Mouse (Mus musculus): Measurements from ENCODE around the gene Brms1l.

Gene Brms1l

DNA sequence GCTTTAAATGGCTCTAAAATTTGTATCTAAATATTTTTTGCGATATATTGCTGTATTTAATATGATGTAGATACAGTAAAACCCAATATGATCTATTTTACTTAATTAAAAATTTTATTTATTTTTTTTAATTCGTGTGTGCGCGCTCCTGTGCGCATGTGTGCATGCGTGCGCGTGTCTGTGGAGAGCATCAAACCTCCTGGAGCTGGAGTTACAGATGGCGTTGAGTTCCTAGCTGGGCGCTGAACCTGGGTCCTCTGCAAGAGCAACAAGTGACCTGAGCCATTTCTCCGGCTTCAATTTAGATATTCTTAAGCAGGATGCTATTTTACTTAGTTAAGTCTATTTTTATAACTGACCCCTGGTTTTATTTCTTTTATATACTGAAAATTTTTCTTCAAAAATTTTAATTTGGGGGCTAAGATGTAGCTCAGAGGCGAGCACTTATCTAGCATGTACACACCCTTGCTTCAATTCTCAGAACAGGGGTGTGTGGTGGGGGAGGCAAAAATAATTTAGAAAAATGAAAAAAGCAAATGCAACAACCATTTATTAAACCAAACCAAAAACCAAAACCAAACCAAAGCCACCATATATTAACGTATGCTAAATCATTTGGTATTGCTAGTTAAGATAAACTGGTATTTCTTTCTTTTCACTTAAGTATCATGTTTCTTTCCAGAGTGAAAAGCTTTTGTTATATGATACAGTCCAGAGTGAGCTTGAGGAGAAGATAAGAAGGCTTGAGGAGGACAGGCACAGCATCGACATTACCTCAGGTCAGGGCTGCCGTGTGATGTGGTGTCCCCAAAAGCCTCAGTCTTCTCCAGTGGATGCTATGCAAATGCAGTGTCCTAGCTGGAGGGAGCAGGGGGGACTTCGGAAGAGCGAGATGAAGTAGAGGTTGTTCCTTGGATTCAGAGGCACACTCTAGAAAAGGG, 23.6 kb downstream of the Brms1l start:
- DNase-seq (ENCODE audit: low read depth, low spot score), result no peak

DNA sequence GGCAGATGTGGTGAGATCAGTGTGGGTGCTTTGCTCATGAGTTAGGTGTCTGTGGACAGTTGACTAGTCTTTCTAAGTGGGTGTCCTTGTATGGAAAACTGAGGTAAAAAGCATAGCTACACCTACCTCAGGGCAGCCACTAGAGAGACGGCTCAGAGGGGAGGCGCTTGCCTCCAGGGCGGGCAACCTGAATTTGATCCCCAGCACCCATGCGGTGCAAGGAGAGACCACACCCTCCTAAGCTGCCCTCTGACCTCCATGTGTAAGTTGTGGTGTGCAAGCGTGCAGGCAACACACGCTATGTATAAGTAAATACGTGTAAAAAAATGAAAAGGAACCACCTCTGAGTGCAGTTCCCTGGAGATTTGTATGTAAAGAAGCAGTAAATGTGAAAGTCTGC, 24.5 kb downstream of the Brms1l start:
- DNase-seq (ENCODE audit: low read depth, low spot score), result peak; percentile 47

DNA sequence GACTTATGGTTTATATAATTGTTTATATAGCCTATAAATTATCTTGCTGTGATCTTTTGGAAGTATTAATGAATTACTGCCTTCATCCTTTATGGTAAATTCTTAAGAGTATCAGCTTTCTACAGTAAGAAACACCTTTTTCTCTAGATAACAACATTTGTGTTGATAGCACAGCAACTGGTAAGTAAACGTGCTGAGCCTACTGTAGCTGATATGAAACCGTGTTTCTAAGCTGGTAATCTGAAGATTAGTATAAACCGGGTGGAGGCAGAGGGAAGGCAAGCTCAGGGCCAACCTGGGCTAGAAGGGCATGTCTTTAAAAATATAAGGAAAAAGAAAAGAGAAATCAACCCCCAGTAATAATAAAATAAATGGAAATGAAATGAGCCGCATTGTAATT, 31.6 kb downstream of the Brms1l start:
- DNase-seq (ENCODE audit: low read depth, low spot score), result no peak

DNA sequence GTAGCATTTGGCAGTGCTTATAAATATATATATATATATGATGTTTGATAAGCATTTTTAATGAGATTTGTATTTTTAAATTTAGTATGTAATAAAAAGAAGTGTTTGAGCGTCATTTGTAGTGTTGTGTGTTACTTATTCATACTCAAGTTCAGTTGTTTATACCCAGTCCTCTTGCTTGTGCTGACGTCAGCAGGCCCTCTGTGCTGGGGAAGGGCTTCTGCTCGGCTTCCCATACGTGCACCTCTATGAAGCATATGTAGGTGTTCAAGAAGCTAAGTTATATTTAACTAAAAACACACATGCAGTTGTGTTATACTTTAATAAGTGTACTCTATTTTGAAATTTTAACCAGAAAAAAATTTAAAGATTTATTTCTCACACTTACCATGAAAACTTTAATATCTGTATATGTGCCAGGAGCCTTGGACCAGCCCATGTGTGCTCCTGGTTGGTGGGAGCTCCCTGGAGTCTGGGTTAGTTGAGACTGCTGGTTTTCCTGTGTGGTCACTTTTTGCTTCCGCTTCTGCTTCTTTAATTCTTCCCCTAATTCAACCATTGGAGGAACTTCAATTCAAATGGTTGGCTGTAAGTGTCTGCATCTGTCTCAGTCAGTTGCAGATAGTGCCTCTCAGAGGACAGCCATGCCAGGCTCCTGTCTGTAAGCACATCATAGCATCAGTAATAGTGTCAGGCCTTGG, 33.6 kb downstream of the Brms1l start:
- DNase-seq (ENCODE audit: low read depth, low spot score), result no peak

DNA sequence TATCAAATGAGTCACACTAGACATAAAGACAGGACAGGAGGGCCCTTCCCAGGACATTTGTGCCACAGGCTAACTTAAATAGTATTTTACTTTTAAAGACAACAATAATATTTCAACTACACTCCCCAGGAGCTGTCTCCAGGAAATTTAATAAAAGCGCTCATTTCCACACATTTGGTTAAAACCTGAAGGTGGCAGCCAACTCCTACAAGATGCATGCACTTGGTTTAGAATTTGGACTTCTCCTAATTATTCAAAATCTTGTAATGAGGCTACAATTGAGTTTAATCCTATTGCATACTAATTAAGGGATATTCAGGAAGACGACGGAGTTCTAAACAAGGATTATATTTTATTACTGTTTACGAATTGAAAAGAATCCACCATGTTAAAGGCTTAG, 49.3 kb downstream of the Brms1l start:
- no peak for DNase-seq (ENCODE audit: low read depth, low spot score)

DNA sequence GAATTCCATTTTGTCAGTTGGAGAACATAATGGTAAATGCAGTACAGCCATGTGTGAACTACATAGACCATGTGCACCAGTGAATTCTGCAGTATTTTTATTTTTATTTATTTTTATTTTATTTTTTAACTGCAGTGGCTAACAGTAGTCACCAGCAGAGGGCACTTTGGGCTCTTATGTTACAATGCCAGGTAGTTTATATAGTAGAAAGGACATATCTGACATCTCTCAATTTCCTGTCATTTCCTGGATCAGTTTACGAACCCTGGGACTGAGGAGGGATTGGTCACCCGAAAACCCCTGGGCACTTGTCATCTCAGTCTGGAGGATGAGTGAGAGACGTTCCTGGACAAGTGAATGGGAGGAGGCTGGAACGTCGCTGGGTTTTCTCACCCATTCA, 52.4 kb downstream of the Brms1l start:
- DNase-seq (ENCODE audit: low read depth, low spot score), result peak; percentile 7

DNA sequence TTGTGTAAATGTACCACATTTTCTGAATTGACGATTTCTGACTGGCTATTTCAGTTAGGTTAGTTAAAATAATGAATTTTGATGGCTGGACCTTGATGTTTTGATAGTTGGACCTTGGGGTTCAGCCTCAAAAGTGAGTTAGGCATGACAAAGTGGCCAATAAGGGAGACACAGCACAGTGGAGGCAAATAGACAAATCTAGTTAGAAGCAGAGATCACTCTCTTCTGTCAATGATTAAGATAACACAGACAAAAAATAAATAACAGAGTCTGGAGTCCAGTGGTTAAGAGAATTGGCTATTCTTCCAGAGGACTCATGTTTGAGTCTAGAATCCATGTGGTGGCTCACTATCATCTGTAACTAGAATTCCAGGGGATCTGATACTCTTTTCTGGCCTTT, 68.7 kb downstream of the Brms1l start:
- no peak for DNase-seq (ENCODE audit: low read depth, low spot score)

DNA sequence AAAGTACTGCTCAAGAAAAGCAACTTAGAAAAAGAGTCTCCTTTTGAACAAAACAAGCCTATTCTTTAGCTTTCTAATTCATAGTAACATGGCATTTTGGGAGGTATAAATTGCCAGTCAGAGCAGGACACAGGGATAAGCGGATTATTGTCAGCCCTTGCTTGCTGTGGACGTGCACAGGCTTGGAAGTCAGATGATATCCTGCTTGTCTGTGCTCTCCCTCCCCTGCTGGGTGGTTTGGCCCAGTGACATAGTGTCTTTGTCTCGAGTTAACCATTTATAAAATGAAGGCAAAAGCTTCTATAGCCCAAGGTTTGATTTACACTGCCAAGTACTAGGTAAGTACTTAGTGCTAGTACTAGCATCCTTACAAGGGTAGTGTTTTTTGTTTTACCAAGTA, 76.0 kb downstream of the Brms1l start:
- no peak for DNase-seq (ENCODE audit: low read depth, low spot score)

DNA sequence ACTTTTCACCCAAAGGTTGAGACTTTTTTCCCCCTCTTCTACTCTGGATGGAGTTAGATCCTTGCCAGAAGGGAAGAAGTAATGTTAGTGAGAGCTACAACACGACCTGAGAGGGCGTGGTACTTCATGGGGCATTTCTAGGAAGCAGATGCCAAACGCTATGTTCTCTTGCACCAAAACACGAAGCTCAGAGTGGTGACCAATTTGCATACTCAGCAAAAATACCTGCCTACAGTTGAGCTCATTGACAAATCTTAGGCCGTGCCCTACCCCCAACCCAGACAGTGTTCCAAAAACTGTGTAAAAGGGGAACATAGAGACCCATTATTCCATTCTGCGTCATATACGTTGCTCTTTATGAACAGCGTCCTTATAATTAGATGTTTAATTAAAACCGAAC, 77.1 kb downstream of the Brms1l start:
- no peak for DNase-seq (ENCODE audit: low read depth, low spot score)

DNA sequence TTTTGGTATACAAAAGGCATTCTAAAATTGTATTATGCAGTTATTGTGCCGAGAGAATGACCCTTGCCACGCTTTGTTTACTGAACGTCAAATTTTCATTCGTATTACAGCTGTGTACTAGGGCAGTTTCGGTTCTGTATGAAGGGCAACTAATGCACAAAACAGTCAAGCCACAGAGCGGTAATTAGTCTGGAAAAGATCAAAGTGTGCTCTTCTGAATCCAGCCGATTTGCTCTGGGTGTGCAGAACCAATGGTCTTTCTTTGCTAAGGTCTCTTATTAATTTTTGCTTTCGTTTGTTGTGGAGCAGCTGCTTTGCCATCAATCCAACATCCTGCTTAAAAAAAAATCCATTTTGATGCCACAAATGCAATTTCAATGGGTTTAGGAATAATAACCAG, 80.1 kb downstream of the Brms1l start:
- DNase-seq (ENCODE audit: low read depth, low spot score), result no peak

DNA sequence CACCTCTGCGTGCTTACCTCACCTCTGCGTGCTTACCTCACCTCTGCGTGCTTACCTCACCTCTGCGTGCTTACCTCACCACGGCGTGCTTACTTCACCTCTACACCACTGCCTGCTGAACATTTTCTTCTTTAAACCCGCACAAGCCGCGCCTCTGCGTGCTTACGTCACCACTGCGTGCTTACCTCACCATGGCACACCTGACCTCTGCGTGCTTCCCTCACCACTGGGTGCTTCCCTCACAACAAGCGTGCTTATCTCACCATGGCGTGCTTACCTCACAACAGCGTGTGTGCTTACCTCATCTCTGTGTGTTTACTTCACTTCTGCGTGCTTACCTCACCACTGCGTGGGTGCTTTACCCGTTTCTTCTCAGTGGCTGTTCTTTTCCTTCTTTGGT, 80.9 kb downstream of the Brms1l start:
- DNase-seq (ENCODE audit: low read depth, low spot score), result peak; percentile 12
